Mouse (Mus musculus): ENCODE measurements around the gene Pate4.

- TF ChIP-seq CHD2 (IDR thresholded peaks at IDR 0.05; ENCODE audit: low read depth, low read length) (no peak), HCFC1 (IDR thresholded peaks at IDR 0.05; ENCODE audit: borderline replicate concordance, insufficient read depth, low read length) (no peak), ZNF384 (IDR thresholded peaks at IDR 0.05; ENCODE audit: low read depth, low read length) (no peak), MAFK (IDR thresholded peaks at IDR 0.05; ENCODE audit: insufficient read depth, low read depth, low read length) (no peak)
These were observed 41.1 kb downstream of the Pate4 start for GRCm38 (mm10) chr9:35570663-35571062.

Measured in ES-E14 (cell line).